Mouse (Mus musculus) hindbrain, embryonic 12.5 days (tissue): ENCODE data around the gene Gsdmc3. TPM values are rescaled to one million over a fixed set of nuclear protein-coding genes. Genes with fewer than 3 reads are reported as not detected.

Experiments used
- polyA plus RNA-seq: library from polyadenylated mRNA; unstranded; fragments of >200 nt; fragmentation: Nextera tagmentation; extraction: Ambion mirVana; gene quantifications from 2 replicates; pipeline ENCODE4 v1.2.1, GENCODE M21; 2016

Gene Gsdmc3
- polyA plus RNA-seq, 1 experiment from 2014 or later = not detected

Other genes with a start within 250 kb of the Gsdmc3 start
- gene Gsdmc2, start 33.4 kb downstream of the Gsdmc3 start, polyA plus RNA-seq = not detected in 2 replicates
- not detected in 2 replicates for gene Gsdmc4, start 33.7 kb upstream of the Gsdmc3 start, polyA plus RNA-seq
- gene Fam49b, start 181.9 kb upstream of the Gsdmc3 start, polyA plus RNA-seq = 101 and 108 TPM in 2 replicates